Mouse (Mus musculus): Measurements from ENCODE around the gene Rab5b. TPM values are rescaled to one million over a fixed set of nuclear protein-coding genes. Genes with fewer than 3 reads are reported as not detected.

Rab5b gene
- 49.0 TPM for polyA plus RNA-seq (2017; shearing (Covaris generic))

GRCm38 (mm10) chr10:128695992-128696807 lies at the start of gene Rab5b:
Gene Rab5b, minus strand, starts transcription at chr10:128696264.

GRCm38 (mm10) chr10:128744680-128745601 lies 48.9 kb upstream of the Rab5b start, which contains the start of gene Dgka:
Gene Dgka, minus strand, starts transcription at chr10:128744855.

GRCm38 (mm10) chr10:128704491-128705316 lies 8.6 kb upstream of the Rab5b start, which contains the start of gene Cdk2:
Gene Cdk2, minus strand, starts transcription at chr10:128705031.

GRCm38 (mm10) chr10:128703895-128704294 lies 7.8 kb upstream of the Rab5b start, which contains the start of gene Pmel:
Gene Pmel, plus strand, starts transcription at chr10:128704195.

GRCm38 (mm10) chr10:128673763-128674468 lies 22.1 kb downstream of the Rab5b start, which contains the start of gene Suox:
Gene Suox, minus strand, starts transcription at chr10:128674073.

GRCm38 (mm10) chr10:128645111-128646011 lies 50.7 kb downstream of the Rab5b start, which contains the start of gene Ikzf4:
Gene Ikzf4, minus strand, starts transcription at chr10:128645991.

Other genes starting within 250 kb of the Rab5b start
- 131 TPM for gene Smarcc2, start 237.0 kb downstream of the Rab5b start, polyA plus RNA-seq (2017; shearing (Covaris generic))
- 1,659 TPM for gene Myl6, start 202.1 kb downstream of the Rab5b start, polyA plus RNA-seq (2017; shearing (Covaris generic))
- 3.1 TPM for gene Myl6b, start 197.6 kb downstream of the Rab5b start, polyA plus RNA-seq (2017; shearing (Covaris generic))
- 182 TPM for gene Esyt1, start 170.4 kb downstream of the Rab5b start, polyA plus RNA-seq (2017; shearing (Covaris generic))
- gene Zc3h10, start 148.5 kb downstream of the Rab5b start, polyA plus RNA-seq (2017; shearing (Covaris generic)), result 26.0 TPM
- 3,120 TPM for gene Rpl41, start 147.0 kb downstream of the Rab5b start, polyA plus RNA-seq (2017; shearing (Covaris generic))
- gene Pa2g4, start 130.3 kb downstream of the Rab5b start, polyA plus RNA-seq (2017; shearing (Covaris generic)), result 35.9 TPM
- 11.3 TPM for gene Erbb3, start 106.6 kb downstream of the Rab5b start, polyA plus RNA-seq (2017; shearing (Covaris generic))
- gene Rps26, start 69.5 kb downstream of the Rab5b start, polyA plus RNA-seq (2017; shearing (Covaris generic)), result 829 TPM
- 148 TPM for gene Ikzf4, start 50.3 kb downstream of the Rab5b start, polyA plus RNA-seq (2017; shearing (Covaris generic))
- gene Suox, start 22.2 kb downstream of the Rab5b start, polyA plus RNA-seq (2017; shearing (Covaris generic)), result 51.9 TPM
- gene Pmel, start 7.9 kb upstream of the Rab5b start, polyA plus RNA-seq (2017; shearing (Covaris generic)), result 4.9 TPM
- 38.5 TPM for gene Cdk2, start 8.8 kb upstream of the Rab5b start, polyA plus RNA-seq (2017; shearing (Covaris generic))
- 715 TPM for gene Dgka, start 48.6 kb upstream of the Rab5b start, polyA plus RNA-seq (2017; shearing (Covaris generic))
- 38.2 TPM for gene Pym1, start 51.6 kb upstream of the Rab5b start, polyA plus RNA-seq (2017; shearing (Covaris generic))
- not detected for gene Mmp19, start 94.6 kb upstream of the Rab5b start, polyA plus RNA-seq (2017; shearing (Covaris generic))
- gene Dnajc14, start 107.8 kb upstream of the Rab5b start, polyA plus RNA-seq (2017; shearing (Covaris generic)), result 124 TPM
- 5.1 TPM for gene Tmem198b, start 108.1 kb upstream of the Rab5b start, polyA plus RNA-seq (2017; shearing (Covaris generic))
- gene Sarnp, start 121.1 kb upstream of the Rab5b start, polyA plus RNA-seq (2017; shearing (Covaris generic)), result 164 TPM
- 77.1 TPM for gene Ormdl2, start 125.4 kb upstream of the Rab5b start, polyA plus RNA-seq (2017; shearing (Covaris generic))
- 0.88 TPM for gene Gdf11, start 195.5 kb upstream of the Rab5b start, polyA plus RNA-seq (2017; shearing (Covaris generic))
- gene Cd63, start 204.7 kb upstream of the Rab5b start, polyA plus RNA-seq (2017; shearing (Covaris generic)), result 0.20 TPM
- gene Rdh5, start 226.6 kb upstream of the Rab5b start, polyA plus RNA-seq (2017; shearing (Covaris generic)), result 13.5 TPM
- gene Bloc1s1, start 227.8 kb upstream of the Rab5b start, polyA plus RNA-seq (2017; shearing (Covaris generic)), result 185 TPM
- gene Itga7, start 237.6 kb upstream of the Rab5b start, polyA plus RNA-seq (2017; shearing (Covaris generic)), result 10.1 TPM

Data from activated CD4-positive, CD25-positive, alpha-beta regulatory T cell, adult 9 weeks (primary cell).